Mouse (Mus musculus): Measurements from ENCODE around the gene Capn2.

GRCm38 (mm10) chr1:182482991-182483909, 34.2 kb downstream of the Capn2 start:
- TF ChIP-seq CTCF (IDR thresholded peaks at IDR 0.05; ENCODE audit: control insufficient read depth, insufficient read depth, low read length) (no peak), POLR2A (IDR thresholded peaks at IDR 0.05; ENCODE audit: borderline replicate concordance, control insufficient read depth, low read depth, low read length) (no peak)

Measured in bone marrow, adult 2 months (tissue).